Mouse (Mus musculus): ENCODE measurements around the gene Prf1. TPM values are rescaled to one million over a fixed set of nuclear protein-coding genes. Genes with fewer than 3 reads are reported as not detected.

Prf1 gene
- polyA plus RNA-seq, 1 experiment = not detected

DNA sequence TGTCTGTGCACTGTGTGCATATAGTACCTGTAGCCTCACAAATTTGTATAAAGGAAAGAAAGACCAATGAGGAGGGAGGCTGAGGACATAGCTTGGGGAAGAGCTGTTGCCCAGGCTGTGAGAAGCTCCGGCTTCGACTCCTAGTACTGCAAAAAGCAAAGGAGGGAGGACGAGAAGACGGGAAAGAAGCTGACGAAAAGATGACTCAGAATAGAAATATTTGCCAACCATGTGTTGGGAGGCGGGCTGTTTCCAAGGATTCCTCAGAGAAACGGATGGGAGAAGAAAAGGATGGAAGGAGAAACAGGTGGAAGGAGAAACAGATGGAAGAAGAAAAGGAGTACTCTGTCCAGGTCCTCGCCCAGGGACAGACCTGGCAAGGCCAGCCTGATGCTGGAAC is 3.4 kb upstream of the Prf1 start:
- Histone ChIP-seq H3K4me1 (ENCODE audit: control insufficient read depth, insufficient read depth, low read length) (no peaks in the 10 kb centered on the region), H3K4me3 (ENCODE audit: low read depth, low read length) (no peak overlapping the region), H3K9me3 (replicated peaks; ENCODE audit: control insufficient read depth, insufficient read depth, low read length, poor library complexity, severe bottlenecking) (no peaks in the 10 kb centered on the region), H3K27me3 (ENCODE audit: control insufficient read depth, insufficient read depth, low read length, poor library complexity, severe bottlenecking) (no peaks in the 10 kb centered on the region), H3K9ac (ENCODE audit: low read depth, poor library complexity, severe bottlenecking) (no peak overlapping the region), H3K36me3 (ENCODE audit: control insufficient read depth, insufficient read depth, low read length, poor library complexity, severe bottlenecking) (no peaks in the 10 kb centered on the region), H3K27ac (ENCODE audit: insufficient read depth, low read length) (no peak overlapping the region)
- TF ChIP-seq CTCF (IDR thresholded peaks at IDR 0.05; ENCODE audit: low read depth, low read length) (no peak), POLR2A (IDR thresholded peaks at IDR 0.05; ENCODE audit: insufficient read depth, low read length) (no peak), EP300 (IDR thresholded peaks at IDR 0.05; ENCODE audit: insufficient read depth, low read depth, low read length) (no peak)

DNA sequence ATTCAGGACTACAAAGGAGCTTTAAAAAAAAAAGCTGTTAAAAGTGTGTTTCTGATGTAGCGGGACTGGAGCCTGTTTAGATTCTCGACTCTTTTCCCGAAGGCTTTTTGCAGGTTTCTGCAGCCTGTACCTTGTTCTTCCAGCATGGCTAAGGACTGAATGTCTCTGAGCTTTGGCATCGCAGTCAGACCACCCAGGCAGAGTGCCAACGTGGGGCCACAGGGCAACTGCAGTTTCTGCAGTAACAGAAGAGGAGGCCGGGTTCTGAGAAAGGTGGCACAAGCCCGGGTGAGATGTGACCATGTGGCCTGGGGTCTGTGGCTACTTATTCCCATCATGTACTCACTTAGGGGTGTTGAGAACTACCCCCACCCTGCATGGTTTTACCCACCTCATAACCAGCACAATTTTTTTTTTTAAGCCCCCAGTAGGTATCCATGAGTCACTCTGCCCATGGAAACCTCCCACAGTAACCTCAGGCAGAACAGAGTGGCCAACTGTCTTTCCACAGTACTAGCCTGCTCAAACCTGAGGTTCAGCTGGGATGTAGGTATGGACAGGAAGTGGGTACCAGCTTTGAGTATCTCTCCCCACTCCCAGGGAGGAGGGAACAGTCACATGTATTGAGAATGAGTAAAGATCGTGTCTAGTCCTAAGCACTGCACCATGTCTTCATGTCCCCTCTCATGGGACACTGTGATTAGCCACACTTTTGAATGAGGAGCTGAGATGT is 754 bp upstream of the Prf1 start:
- no peak overlapping the region for H3K27ac ChIP-seq (ENCODE audit: insufficient read depth, low read length)
- H3K4me1 ChIP-seq (ENCODE audit: control insufficient read depth, insufficient read depth, low read length) = no peaks in the 10 kb centered on the region
- H3K36me3 ChIP-seq (ENCODE audit: control insufficient read depth, insufficient read depth, low read length, poor library complexity, severe bottlenecking) = no peaks in the 10 kb centered on the region
- TF ChIP-seq POLR2A (IDR thresholded peaks at IDR 0.05; ENCODE audit: insufficient read depth, low read length) (no peak), CTCF (IDR thresholded peaks at IDR 0.05; ENCODE audit: low read depth, low read length) (no peak), EP300 (IDR thresholded peaks at IDR 0.05; ENCODE audit: insufficient read depth, low read depth, low read length) (no peak)
- H3K4me3 ChIP-seq (ENCODE audit: low read depth, low read length) = no peak overlapping the region
- no peak overlapping the region for H3K9ac ChIP-seq (ENCODE audit: low read depth, poor library complexity, severe bottlenecking)
- H3K9me3 ChIP-seq (replicated peaks; ENCODE audit: control insufficient read depth, insufficient read depth, low read length, poor library complexity, severe bottlenecking) = no peaks in the 10 kb centered on the region
- no peaks in the 10 kb centered on the region for H3K27me3 ChIP-seq (ENCODE audit: control insufficient read depth, insufficient read depth, low read length, poor library complexity, severe bottlenecking)

DNA sequence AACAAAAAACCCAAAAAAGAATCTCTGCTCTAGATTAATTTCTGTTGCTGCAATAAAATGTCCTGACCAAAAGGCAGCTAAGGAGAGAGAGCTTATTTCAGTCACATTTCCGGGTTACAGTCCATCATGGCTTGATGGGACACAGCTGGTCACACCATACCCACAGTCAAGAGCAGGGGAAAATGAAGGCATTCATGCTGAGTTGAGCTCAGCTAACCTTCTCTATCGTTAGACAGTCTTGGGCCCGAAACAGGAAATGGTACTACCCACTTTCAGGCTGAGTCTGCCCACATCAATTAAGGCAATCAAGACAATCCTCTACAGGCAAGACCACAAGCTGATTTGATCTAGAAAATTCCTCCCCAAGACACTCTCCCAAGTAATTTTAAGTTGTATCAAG is 3.4 kb downstream of the Prf1 start:
- Histone ChIP-seq H3K4me1 (ENCODE audit: control insufficient read depth, insufficient read depth, low read length) (no peaks in the 10 kb centered on the region), H3K27me3 (ENCODE audit: control insufficient read depth, insufficient read depth, low read length, poor library complexity, severe bottlenecking) (no peaks in the 10 kb centered on the region), H3K27ac (ENCODE audit: insufficient read depth, low read length) (no peak overlapping the region), H3K36me3 (ENCODE audit: control insufficient read depth, insufficient read depth, low read length, poor library complexity, severe bottlenecking) (no peaks in the 10 kb centered on the region), H3K9ac (ENCODE audit: low read depth, poor library complexity, severe bottlenecking) (no peak overlapping the region), H3K9me3 (replicated peaks; ENCODE audit: control insufficient read depth, insufficient read depth, low read length, poor library complexity, severe bottlenecking) (no peaks in the 10 kb centered on the region), H3K4me3 (ENCODE audit: low read depth, low read length) (no peak overlapping the region)
- TF ChIP-seq CTCF (IDR thresholded peaks at IDR 0.05; ENCODE audit: low read depth, low read length) = no peak
- no peak for TF ChIP-seq POLR2A (IDR thresholded peaks at IDR 0.05; ENCODE audit: insufficient read depth, low read length)
- no peak for TF ChIP-seq EP300 (IDR thresholded peaks at IDR 0.05; ENCODE audit: insufficient read depth, low read depth, low read length)

DNA sequence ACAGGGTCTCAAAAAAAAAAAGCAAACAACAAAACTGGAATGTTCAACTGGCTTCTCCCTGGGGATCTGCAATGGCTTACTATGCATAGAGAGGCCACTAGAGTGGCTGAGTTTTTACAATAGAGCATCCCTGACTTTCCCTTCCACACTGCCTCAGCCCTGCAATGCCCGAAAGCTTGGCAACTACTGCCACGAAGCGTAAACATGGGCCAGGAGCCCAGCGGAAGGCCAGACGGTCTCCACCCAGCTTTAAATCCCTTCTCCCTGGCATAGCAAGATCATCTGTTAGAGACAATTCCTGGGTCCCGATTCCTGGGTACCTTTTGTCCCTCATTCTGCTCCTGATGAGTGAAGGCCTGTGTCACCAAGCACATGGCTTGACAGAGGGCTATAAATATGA is 6.4 kb downstream of the Prf1 start:
- no peaks in the 10 kb centered on the region for H3K9me3 ChIP-seq (replicated peaks; ENCODE audit: control insufficient read depth, insufficient read depth, low read length, poor library complexity, severe bottlenecking)
- H3K27me3 ChIP-seq (ENCODE audit: control insufficient read depth, insufficient read depth, low read length, poor library complexity, severe bottlenecking) = no peaks in the 10 kb centered on the region
- H3K27ac ChIP-seq (ENCODE audit: insufficient read depth, low read length) = no peak overlapping the region
- no peak overlapping the region for H3K4me3 ChIP-seq (ENCODE audit: low read depth, low read length)
- no peaks in the 10 kb centered on the region for H3K4me1 ChIP-seq (ENCODE audit: control insufficient read depth, insufficient read depth, low read length)
- H3K36me3 ChIP-seq (ENCODE audit: control insufficient read depth, insufficient read depth, low read length, poor library complexity, severe bottlenecking) = no peaks in the 10 kb centered on the region
- H3K9ac ChIP-seq (ENCODE audit: low read depth, poor library complexity, severe bottlenecking) = no peak overlapping the region
- TF ChIP-seq POLR2A (IDR thresholded peaks at IDR 0.05; ENCODE audit: insufficient read depth, low read length) (no peak), CTCF (IDR thresholded peaks at IDR 0.05; ENCODE audit: low read depth, low read length) (no peak), EP300 (IDR thresholded peaks at IDR 0.05; ENCODE audit: insufficient read depth, low read depth, low read length) (no peak)

DNA sequence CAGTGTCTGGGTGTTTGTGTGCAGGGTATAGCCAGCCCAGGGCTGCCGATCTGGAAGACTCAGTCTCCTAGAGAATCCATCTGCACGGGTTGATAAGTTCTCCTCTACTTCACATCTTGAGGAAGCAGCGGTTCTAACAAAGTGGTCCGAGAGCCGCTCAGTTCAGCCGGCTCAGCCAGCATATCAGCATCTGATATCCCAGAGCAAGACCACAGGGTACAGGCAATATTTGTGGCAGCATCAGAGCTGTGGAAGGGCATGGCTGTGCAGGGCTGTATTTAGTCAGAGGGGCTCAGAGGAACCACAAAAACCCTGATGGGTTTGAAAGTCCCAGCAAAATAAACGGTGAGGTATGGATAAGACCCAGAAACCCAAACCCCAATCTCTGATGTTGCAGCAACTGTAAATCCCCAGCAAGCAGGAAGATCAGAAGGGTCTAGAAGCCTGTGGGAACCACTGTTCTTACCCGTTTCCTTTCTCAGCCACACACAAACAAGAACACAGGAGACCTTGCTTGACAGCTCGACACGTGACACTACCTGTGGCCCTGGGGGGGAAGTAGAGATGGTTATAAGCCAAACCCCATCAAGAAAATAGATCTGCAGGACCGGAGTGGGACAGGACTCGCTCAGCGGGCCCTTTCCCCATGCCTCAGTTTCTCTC is 8.4 kb downstream of the Prf1 start:
- Histone ChIP-seq H3K27ac (ENCODE audit: insufficient read depth, low read length) (no peak overlapping the region), H3K36me3 (ENCODE audit: control insufficient read depth, insufficient read depth, low read length, poor library complexity, severe bottlenecking) (no peaks in the 10 kb centered on the region)

DNA sequence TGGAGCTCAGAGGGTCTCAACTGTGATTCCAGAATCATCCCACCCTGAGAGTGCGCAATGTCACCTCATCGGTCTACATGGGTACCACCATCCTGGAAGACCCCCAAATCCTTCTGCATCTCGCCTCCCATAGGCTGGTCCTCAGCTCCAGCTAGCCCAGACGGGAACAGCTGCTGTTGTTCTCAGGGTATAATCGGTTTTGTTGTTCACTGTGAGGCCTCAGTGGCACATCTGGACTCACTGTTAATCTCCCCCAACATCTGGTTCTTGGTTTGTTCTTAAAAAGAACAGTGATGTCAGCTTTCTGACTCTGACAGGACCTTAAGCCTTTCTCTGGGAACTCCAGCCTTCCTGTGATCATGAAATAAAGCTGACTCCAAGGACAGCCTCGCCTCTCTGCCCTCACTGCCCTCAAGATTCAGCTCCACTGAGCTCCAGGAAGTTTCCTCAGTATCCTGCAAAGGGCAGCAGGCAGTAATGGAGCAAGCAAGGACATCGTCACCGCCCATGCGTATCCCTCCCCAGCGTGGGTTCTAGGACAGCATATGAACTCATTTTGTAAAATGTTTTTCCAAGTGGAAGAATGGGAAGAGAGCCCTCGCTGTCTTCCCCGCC is 11.2 kb downstream of the Prf1 start:
- no peaks in the 10 kb centered on the region for H3K4me1 ChIP-seq (ENCODE audit: control insufficient read depth, insufficient read depth, low read length)
- TF ChIP-seq EP300 (IDR thresholded peaks at IDR 0.05; ENCODE audit: insufficient read depth, low read depth, low read length) (no peak), POLR2A (IDR thresholded peaks at IDR 0.05; ENCODE audit: insufficient read depth, low read length) (no peak), CTCF (IDR thresholded peaks at IDR 0.05; ENCODE audit: low read depth, low read length) (no peak)
- H3K27me3 ChIP-seq (ENCODE audit: control insufficient read depth, insufficient read depth, low read length, poor library complexity, severe bottlenecking) = no peaks in the 10 kb centered on the region
- no peak overlapping the region for H3K27ac ChIP-seq (ENCODE audit: insufficient read depth, low read length)
- no peak overlapping the region for H3K9ac ChIP-seq (ENCODE audit: low read depth, poor library complexity, severe bottlenecking)
- no peak overlapping the region for H3K4me3 ChIP-seq (ENCODE audit: low read depth, low read length)
- H3K9me3 ChIP-seq (replicated peaks; ENCODE audit: control insufficient read depth, insufficient read depth, low read length, poor library complexity, severe bottlenecking) = no peaks in the 10 kb centered on the region
- H3K36me3 ChIP-seq (ENCODE audit: control insufficient read depth, insufficient read depth, low read length, poor library complexity, severe bottlenecking) = no peaks in the 10 kb centered on the region

More for the DNA sequence above, 8.4 kb downstream of the Prf1 start:
- no peak for TF ChIP-seq EP300 (IDR thresholded peaks at IDR 0.05; ENCODE audit: insufficient read depth, low read depth, low read length)
- no peak for TF ChIP-seq CTCF (IDR thresholded peaks at IDR 0.05; ENCODE audit: low read depth, low read length)
- no peak for TF ChIP-seq POLR2A (IDR thresholded peaks at IDR 0.05; ENCODE audit: insufficient read depth, low read length)
- Histone ChIP-seq H3K4me3 (ENCODE audit: low read depth, low read length) (no peak overlapping the region), H3K27me3 (ENCODE audit: control insufficient read depth, insufficient read depth, low read length, poor library complexity, severe bottlenecking) (no peaks in the 10 kb centered on the region), H3K9ac (ENCODE audit: low read depth, poor library complexity, severe bottlenecking) (no peak overlapping the region), H3K9me3 (replicated peaks; ENCODE audit: control insufficient read depth, insufficient read depth, low read length, poor library complexity, severe bottlenecking) (no peaks in the 10 kb centered on the region), H3K4me1 (ENCODE audit: control insufficient read depth, insufficient read depth, low read length) (no peaks in the 10 kb centered on the region)
